Mouse (Mus musculus) embryonic fibroblast, embryonic 13.5 days (primary cell): Measurements from ENCODE around the gene Cyp20a1.

Experiments used
- CTCF ChIP-seq: IDR thresholded peaks from 2 replicates; pipeline ENCODE4 v1.5.1; 2011; ENCODE audit warnings: mild to moderate bottlenecking, control low read depth, low read length, moderate library complexity, borderline replicate concordance; ENCODE audit not compliant: insufficient read depth
- POLR2A ChIP-seq: IDR thresholded peaks from 2 replicates; pipeline ENCODE4 v1.6.1; 2011; ENCODE audit warnings: low read depth, mild to moderate bottlenecking, control low read depth, low read length, moderate library complexity

GRCm38 (mm10) chr1:60361626-60362025 is 18.5 kb downstream of the Cyp20a1 start:
- TF ChIP-seq POLR2A = no peak
- TF ChIP-seq CTCF = no peak
